Mouse (Mus musculus) megakaryocyte, adult 5-6 weeks (primary cell): ENCODE measurements around the gene Kcnj2. TPM values are rescaled to one million over a fixed set of nuclear protein-coding genes. Genes with fewer than 3 reads are reported as not detected.
A peak's percentile ranks its signal among the peaks of the same experiment; 100 is the strongest.

Experiments
- ATAC-seq: 2 replicates; pipeline ENCODE4 v1.8.0; 2016; ENCODE audit warnings: mild to moderate bottlenecking, inconsistent platforms; ENCODE audit not compliant: poor library complexity, severe bottlenecking
- total RNA-seq, 2 experiments: library from RNA; stranded (forward) in 1 of 2; stranded (reverse) in 1 of 2; fragments of 153-499, 151-499 nt in 1 of 2; fragments of 221-1000, 200-1000 nt in 1 of 2; gene quantifications; 2 replicates each; pipeline versions ENCODE4 v1.2.3 to v1.2.4; 2015 to 2017

Kcnj2 gene
- total RNA-seq, 2 experiments from 2014 or later, result 9.5 to 19.9 TPM

GRCm38 (mm10) chr11:111088812-111089211, 22.8 kb downstream of the Kcnj2 start:
- peak; percentile 78 for ATAC-seq

GRCm38 (mm10) chr11:111091117-111091516, 25.2 kb downstream of the Kcnj2 start:
- ATAC-seq, result no peak

GRCm38 (mm10) chr11:111092967-111093366, 27.0 kb downstream of the Kcnj2 start:
- peak; percentile 55 for ATAC-seq

GRCm38 (mm10) chr11:111096612-111097011, 30.6 kb downstream of the Kcnj2 start:
- peak; percentile 85 for ATAC-seq

- no peak for ATAC-seq
Measured at GRCm38 (mm10) chr11:111100131-111100530, 34.2 kb downstream of the Kcnj2 start.

GRCm38 (mm10) chr11:111100651-111101050, 34.7 kb downstream of the Kcnj2 start:
- ATAC-seq, result no peak

- ATAC-seq, result peak; percentile 73
Measured at GRCm38 (mm10) chr11:111101620-111102176, 35.7 kb downstream of the Kcnj2 start.

- no peak for ATAC-seq
Measured at GRCm38 (mm10) chr11:111104422-111104821, 38.5 kb downstream of the Kcnj2 start.

GRCm38 (mm10) chr11:111108130-111108529, 42.2 kb downstream of the Kcnj2 start:
- no peak for ATAC-seq

GRCm38 (mm10) chr11:111121514-111121913, 55.5 kb downstream of the Kcnj2 start:
- no peak for ATAC-seq

GRCm38 (mm10) chr11:111123324-111123723, 57.4 kb downstream of the Kcnj2 start:
- ATAC-seq, result no peak

- no peak for ATAC-seq
Measured at GRCm38 (mm10) chr11:111125963-111126362, 60.0 kb downstream of the Kcnj2 start.

Other genes with a start within 250 kb of the Kcnj2 start
- not detected in 2 replicates for gene Kcnj16, start 98.1 kb upstream of the Kcnj2 start, total RNA-seq (2015)
- gene Kcnj16, start 98.1 kb upstream of the Kcnj2 start, total RNA-seq (2017), result 0.12 TPM in 1 of 2 replicates, not detected in the other